Mouse (Mus musculus) embryonic fibroblast, embryonic 13.5 days (primary cell): ENCODE results near the gene Ankrd11.

Experiments
- CTCF ChIP-seq: IDR thresholded peaks from 2 replicates; pipeline ENCODE4 v1.5.1; 2011; ENCODE audit warnings: mild to moderate bottlenecking, control low read depth, low read length, moderate library complexity, borderline replicate concordance; ENCODE audit not compliant: insufficient read depth
- POLR2A ChIP-seq: IDR thresholded peaks from 2 replicates; pipeline ENCODE4 v1.6.1; 2011; ENCODE audit warnings: low read depth, mild to moderate bottlenecking, control low read depth, low read length, moderate library complexity

DNA sequence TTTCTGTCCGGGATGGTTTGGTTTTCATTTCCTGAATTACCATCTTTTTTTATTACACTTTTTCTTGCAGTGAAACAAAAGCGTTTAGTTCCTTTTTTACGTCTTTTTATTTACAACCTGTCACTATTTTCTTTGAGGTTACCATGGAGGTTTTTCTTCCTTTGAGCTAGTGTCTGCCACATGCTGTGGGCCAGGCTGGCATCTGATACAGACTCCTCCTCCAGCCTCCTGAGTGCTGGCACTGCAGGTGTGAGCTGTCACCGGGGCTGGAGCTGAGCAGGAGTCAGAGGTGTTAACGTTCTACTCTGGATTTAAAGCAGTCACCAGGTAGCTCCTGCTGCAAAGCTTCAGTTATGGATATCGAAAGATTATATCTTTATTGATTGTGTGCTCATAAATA lies 168.9 kb downstream of the Ankrd11 start:
- TF ChIP-seq CTCF (no peak), POLR2A (no peak)
